Mouse (Mus musculus): Measurements from ENCODE around the gene Parn. TPM values are rescaled to one million over a fixed set of nuclear protein-coding genes. Genes with fewer than 3 reads are reported as not detected.

Gene Parn
- polyA plus RNA-seq, 1 experiment from 2014 or later: 42.3 TPM

GRCm38 (mm10) chr16:13580784-13581183 is 87.2 kb downstream of the Parn start:
- 93% methylated on average over 3 of the region's 3 CpGs for WGBS
- no peaks in the 10 kb centered on the region for H3K27me3 ChIP-seq
- no peak overlapping the region for H3K4me2 ChIP-seq (replicated peaks)
- no peaks in the 10 kb centered on the region for H3K36me3 ChIP-seq
- no peak overlapping the region for H3K9ac ChIP-seq (replicated peaks)
- ATAC-seq (replicated peaks): no peak
- no peak overlapping the region for H3K4me3 ChIP-seq
- H3K9me3 ChIP-seq: no peaks in the 10 kb centered on the region
- H3K4me1 ChIP-seq: 0 out of 2 replicates have a peak, but pooled peaks cover 2% of the 10 kb centered on the region
- no peak overlapping the region for H3K27ac ChIP-seq (replicated peaks)

- Histone ChIP-seq H3K27ac (replicated peaks) (no peak overlapping the region), H3K9ac (replicated peaks) (no peak overlapping the region), H3K4me1 (0 out of 2 replicates have a peak, but pooled peaks cover 2% of the 10 kb centered on the region), H3K27me3 (no peaks in the 10 kb centered on the region), H3K4me3 (no peak overlapping the region), H3K9me3 (no peaks in the 10 kb centered on the region), H3K36me3 (no peaks in the 10 kb centered on the region), H3K4me2 (replicated peaks) (no peak overlapping the region)
- 78% methylated on average over 1 of the region's 1 CpGs for WGBS
- ATAC-seq (replicated peaks): no peak
Measured at GRCm38 (mm10) chr16:13580016-13580415, 88.0 kb downstream of the Parn start.

GRCm38 (mm10) chr16:13575306-13575705 is 92.7 kb downstream of the Parn start:
- H3K4me3 ChIP-seq: no peak overlapping the region
- H3K27ac ChIP-seq (replicated peaks): no peak overlapping the region
- 88% methylated on average over 4 of the region's 4 CpGs for WGBS
- no peak overlapping the region for H3K4me2 ChIP-seq (replicated peaks)
- H3K36me3 ChIP-seq: no peaks in the 10 kb centered on the region
- 0 out of 2 replicates have a peak, but pooled peaks cover 2% of the 10 kb centered on the region for H3K4me1 ChIP-seq
- no peaks in the 10 kb centered on the region for H3K9me3 ChIP-seq
- H3K9ac ChIP-seq (replicated peaks): no peak overlapping the region
- H3K27me3 ChIP-seq: no peaks in the 10 kb centered on the region
- no peak for ATAC-seq (replicated peaks)

- Histone ChIP-seq H3K9me3 (no peaks in the 10 kb centered on the region), H3K27ac (replicated peaks) (no peak overlapping the region), H3K4me1 (no peaks in the 10 kb centered on the region), H3K27me3 (no peaks in the 10 kb centered on the region), H3K4me2 (replicated peaks) (no peak overlapping the region), H3K36me3 (no peaks in the 10 kb centered on the region), H3K4me3 (no peak overlapping the region), H3K9ac (replicated peaks) (no peak overlapping the region)
- ATAC-seq (replicated peaks): no peak
- WGBS: 96% methylated on average over 2 of the region's 2 CpGs
Measured at GRCm38 (mm10) chr16:13568280-13568679, 99.7 kb downstream of the Parn start.

GRCm38 (mm10) chr16:13567614-13568013 is 100.4 kb downstream of the Parn start:
- no peak overlapping the region for H3K4me3 ChIP-seq
- no peak overlapping the region for H3K4me2 ChIP-seq (replicated peaks)
- no peaks in the 10 kb centered on the region for H3K9me3 ChIP-seq
- H3K27ac ChIP-seq (replicated peaks): no peak overlapping the region
- no peak overlapping the region for H3K9ac ChIP-seq (replicated peaks)
- no peak for ATAC-seq (replicated peaks)
- WGBS: 88% methylated on average over 1 of the region's 1 CpGs
- H3K4me1 ChIP-seq: no peaks in the 10 kb centered on the region
- no peaks in the 10 kb centered on the region for H3K27me3 ChIP-seq
- no peaks in the 10 kb centered on the region for H3K36me3 ChIP-seq

GRCm38 (mm10) chr16:13566351-13566750 is 101.6 kb downstream of the Parn start:
- H3K27me3 ChIP-seq: no peaks in the 10 kb centered on the region
- no peaks in the 10 kb centered on the region for H3K4me1 ChIP-seq
- H3K9me3 ChIP-seq: no peaks in the 10 kb centered on the region
- no peak overlapping the region for H3K4me2 ChIP-seq (replicated peaks)
- no peak for ATAC-seq (replicated peaks)
- H3K9ac ChIP-seq (replicated peaks): no peak overlapping the region
- no peak overlapping the region for H3K27ac ChIP-seq (replicated peaks)
- WGBS: 85% methylated on average over 6 of the region's 6 CpGs
- no peaks in the 10 kb centered on the region for H3K36me3 ChIP-seq
- no peak overlapping the region for H3K4me3 ChIP-seq

GRCm38 (mm10) chr16:13565291-13565690 is 102.7 kb downstream of the Parn start:
- WGBS: 82% methylated on average over 5 of the region's 5 CpGs
- Histone ChIP-seq H3K27ac (replicated peaks) (no peak overlapping the region), H3K4me3 (no peak overlapping the region), H3K9me3 (no peaks in the 10 kb centered on the region), H3K4me2 (replicated peaks) (no peak overlapping the region), H3K27me3 (no peaks in the 10 kb centered on the region), H3K9ac (replicated peaks) (no peak overlapping the region), H3K4me1 (no peaks in the 10 kb centered on the region), H3K36me3 (no peaks in the 10 kb centered on the region)
- no peak for ATAC-seq (replicated peaks)

GRCm38 (mm10) chr16:13557784-13558183 is 110.2 kb downstream of the Parn start:
- no peak for ATAC-seq (replicated peaks)

GRCm38 (mm10) chr16:13556954-13557470 is 111.0 kb downstream of the Parn start:
- H3K4me3 ChIP-seq: no peak overlapping the region
- ATAC-seq (replicated peaks): no peak
- WGBS: 74% methylated on average over 9 of the region's 9 CpGs

More at GRCm38 (mm10) chr16:13557784-13558183, 110.2 kb downstream of the Parn start:
- WGBS: 28% methylated on average over 2 of the region's 2 CpGs
- no peaks in the 10 kb centered on the region for H3K9me3 ChIP-seq
- H3K4me3 ChIP-seq: no peak overlapping the region
- H3K27me3 ChIP-seq: no peaks in the 10 kb centered on the region
- peaks cover 3% of the 10 kb centered on the region; the same call in 1 of the 2 replicates for H3K4me1 ChIP-seq
- no peak overlapping the region for H3K27ac ChIP-seq (replicated peaks)
- no peaks in the 10 kb centered on the region for H3K36me3 ChIP-seq
- H3K4me2 ChIP-seq (replicated peaks): no peak overlapping the region
- no peak overlapping the region for H3K9ac ChIP-seq (replicated peaks)

GRCm38 (mm10) chr16:13556446-13556845 is 111.5 kb downstream of the Parn start:
- Histone ChIP-seq H3K9ac (replicated peaks) (no peak overlapping the region), H3K9me3 (no peaks in the 10 kb centered on the region), H3K27ac (replicated peaks) (no peak overlapping the region), H3K4me3 (no peak overlapping the region), H3K27me3 (no peaks in the 10 kb centered on the region), H3K36me3 (no peaks in the 10 kb centered on the region), H3K4me1 (peaks cover 3% of the 10 kb centered on the region; the same call in 1 of the 2 replicates), H3K4me2 (replicated peaks) (no peak overlapping the region)
- WGBS: 92% methylated on average over 7 of the region's 7 CpGs
- ATAC-seq (replicated peaks): no peak

More at GRCm38 (mm10) chr16:13556954-13557470, 111.0 kb downstream of the Parn start:
- H3K27ac ChIP-seq (replicated peaks): no peak overlapping the region
- H3K27me3 ChIP-seq: no peaks in the 10 kb centered on the region
- H3K9ac ChIP-seq (replicated peaks): no peak overlapping the region
- no peak overlapping the region for H3K4me2 ChIP-seq (replicated peaks)
- H3K9me3 ChIP-seq: no peaks in the 10 kb centered on the region
- H3K36me3 ChIP-seq: no peaks in the 10 kb centered on the region
- H3K4me1 ChIP-seq: peaks cover 3% of the 10 kb centered on the region; the same call in 1 of the 2 replicates

- peaks cover 4% of the 10 kb centered on the region; the same call in 1 of the 2 replicates for H3K9me3 ChIP-seq
- H3K4me3 ChIP-seq: no peak overlapping the region
- H3K27ac ChIP-seq (replicated peaks): no peak overlapping the region
- WGBS: 97% methylated on average over 3 of the region's 3 CpGs
- H3K4me1 ChIP-seq: no peaks in the 10 kb centered on the region
- H3K27me3 ChIP-seq: no peaks in the 10 kb centered on the region
- ATAC-seq (replicated peaks): no peak
- no peak overlapping the region for H3K4me2 ChIP-seq (replicated peaks)
- H3K36me3 ChIP-seq: peaks cover 9% of the 10 kb centered on the region; the same call in 1 of the 2 replicates
- no peak overlapping the region for H3K9ac ChIP-seq (replicated peaks)
Measured at GRCm38 (mm10) chr16:13550667-13551066, 117.3 kb downstream of the Parn start.

GRCm38 (mm10) chr16:13549976-13550375 is 118.0 kb downstream of the Parn start:
- Histone ChIP-seq H3K27ac (replicated peaks) (no peak overlapping the region), H3K9ac (replicated peaks) (no peak overlapping the region), H3K9me3 (peaks cover 6% of the 10 kb centered on the region), H3K36me3 (peaks cover 14% of the 10 kb centered on the region; the same call in 1 of the 2 replicates), H3K4me2 (replicated peaks) (no peak overlapping the region), H3K4me3 (no peak overlapping the region), H3K27me3 (no peaks in the 10 kb centered on the region), H3K4me1 (no peaks in the 10 kb centered on the region)
- 91% methylated on average over 2 of the region's 2 CpGs for WGBS
- no peak for ATAC-seq (replicated peaks)

- no peak overlapping the region for H3K9ac ChIP-seq (replicated peaks)
- ATAC-seq (replicated peaks): no peak
- H3K36me3 ChIP-seq: peaks cover 12% of the 10 kb centered on the region; the same call in 1 of the 2 replicates
- no peak overlapping the region for H3K27ac ChIP-seq (replicated peaks)
- 67% methylated on average over 4 of the region's 4 CpGs for WGBS
- H3K4me3 ChIP-seq: no peak overlapping the region
- peaks cover 7% of the 10 kb centered on the region; the same call in 1 of the 2 replicates for H3K4me1 ChIP-seq
- H3K27me3 ChIP-seq: no peaks in the 10 kb centered on the region
- H3K4me2 ChIP-seq (replicated peaks): no peak overlapping the region
- H3K9me3 ChIP-seq: peaks cover 6% of the 10 kb centered on the region
Measured at GRCm38 (mm10) chr16:13541816-13542215, 126.2 kb downstream of the Parn start.
